Mouse (Mus musculus) G1E (cell line): ENCODE measurements around the gene Rnase12.

Source experiments
- CTCF ChIP-seq: IDR thresholded peaks from 2 replicates; pipeline ENCODE4 v1.5.1; 2012; ENCODE audit warnings: low read depth, low read length, inconsistent platforms, mixed read lengths
- GATA1 ChIP-seq: IDR thresholded peaks from 2 replicates; pipeline ENCODE4 v1.6.1; 2012; ENCODE audit warnings: borderline replicate concordance, low read length, inconsistent platforms, mixed read lengths
- GATA2 ChIP-seq: IDR thresholded peaks from 2 replicates; pipeline ENCODE4 v1.6.1; 2012; ENCODE audit warnings: low read depth, low read length, inconsistent platforms, borderline replicate concordance
- POLR2AphosphoS5 ChIP-seq: IDR thresholded peaks from 2 replicates; pipeline ENCODE4 v1.6.1; 2012; ENCODE audit warnings: low read depth, low read length, inconsistent platforms; ENCODE audit not compliant: insufficient replicate concordance
- TAL1 ChIP-seq: conservative IDR thresholded peaks from 2 replicates; pipeline ENCODE4 v1.6.1; 2012; ENCODE audit warnings: low read depth, low read length, inconsistent platforms, mixed read lengths

GRCm38 (mm10) chr14:51082599-51083581 is 25.4 kb upstream of the Rnase12 start:
- no peak for TF ChIP-seq CTCF
- TF ChIP-seq GATA1, result no peak
- no peak for TF ChIP-seq TAL1
- no peak for TF ChIP-seq POLR2AphosphoS5
- TF ChIP-seq GATA2, result no peak
